In the genomic region with DNA sequence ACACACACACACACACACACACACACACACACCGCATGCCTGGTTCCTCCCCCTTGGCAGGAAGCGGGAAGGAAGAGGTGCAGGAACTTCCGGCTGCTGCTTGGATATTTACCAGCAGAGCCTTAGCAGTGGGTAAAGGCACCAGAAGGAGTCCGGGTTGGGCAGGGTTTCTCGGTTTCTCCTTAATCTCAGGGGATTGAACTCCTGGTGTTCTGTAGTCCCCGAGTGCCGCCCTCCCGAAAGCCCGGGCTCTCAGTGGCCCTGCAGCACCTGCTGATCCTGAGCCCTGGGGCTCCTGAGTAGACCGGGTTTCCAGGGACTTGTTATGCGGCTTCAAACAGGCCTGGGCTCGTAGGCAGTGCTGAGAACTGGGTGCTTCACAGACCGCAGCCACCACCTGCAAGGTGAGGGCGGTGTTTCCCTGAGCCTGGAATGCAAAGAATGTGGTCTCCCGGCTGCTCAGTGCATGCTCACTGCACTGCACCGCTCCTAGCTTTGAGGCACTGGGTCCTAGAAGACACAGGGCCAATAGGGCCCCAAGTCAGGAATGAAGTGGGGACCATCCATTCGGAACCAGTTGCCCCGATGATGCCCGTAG, we compare ENCODE assay signal across 8 mouse cellular contexts. TPM values are rescaled to one million over a fixed set of nuclear protein-coding genes. Genes with fewer than 3 reads are reported as not detected.
A peak's percentile ranks its signal among the peaks of the same experiment; 100 is the strongest.
DNase-seq lines count a peak whose midpoint lies in the region; ATAC-seq and TF ChIP-seq lines count a peak whose summit lies in the region.

A gene (minus strand): TSS at position 41 of the 598 bp plus-strand sequence.

- H3K36me3 ChIP-seq in liver, adult 2 months (ENCODE audit: control insufficient read depth, insufficient read depth, low read length): no peaks in the 10 kb centered on the region
- no peaks in the 10 kb centered on the region for H3K36me3 ChIP-seq in intestine, embryonic 16.5 days (ENCODE audit: control insufficient read depth, insufficient read depth, low read length)
- no peaks in the 10 kb centered on the region for H3K36me3 ChIP-seq in liver, embryonic 15.5 days (replicated peaks)

- no peaks in the 10 kb centered on the region for H3K27me3 ChIP-seq in liver, adult 2 months (ENCODE audit: control insufficient read depth, insufficient read depth, low read length)
- H3K27me3 ChIP-seq in intestine, embryonic 16.5 days (replicated peaks; ENCODE audit: control insufficient read depth, insufficient read depth, low read length): no peaks in the 10 kb centered on the region
- no peaks in the 10 kb centered on the region for H3K27me3 ChIP-seq in liver, embryonic 15.5 days

- no peaks in the 10 kb centered on the region for H3K79me2 ChIP-seq in liver, adult 2 months (ENCODE audit: control insufficient read depth, insufficient read depth, low read length)

- 0 out of 2 replicates have a peak, but pooled peaks cover 3% of the 10 kb centered on the region for H3K4me1 ChIP-seq in liver, adult 2 months (ENCODE audit: control insufficient read depth, insufficient read depth, low read length)
- no peaks in the 10 kb centered on the region for H3K4me1 ChIP-seq in intestine, embryonic 16.5 days (ENCODE audit: control insufficient read depth, insufficient read depth, low read length)
- H3K4me1 ChIP-seq in liver, embryonic 15.5 days (replicated peaks): no peaks in the 10 kb centered on the region

- no peaks in the 10 kb centered on the region for H3K9me3 ChIP-seq in intestine, embryonic 16.5 days (ENCODE audit: control insufficient read depth, low read length)
- H3K9me3 ChIP-seq in liver, embryonic 15.5 days (replicated peaks): no peaks in the 10 kb centered on the region

- no peak for TF ChIP-seq CTCF in liver, adult 2 months (IDR thresholded peaks at IDR 0.05; ENCODE audit: low read depth, low read length)

- H3K4me2 ChIP-seq in intestine, embryonic 16.5 days (ENCODE audit: low read depth, low read length): peak within 1 kb of the TSS; percentile 63
- H3K4me2 ChIP-seq in liver, embryonic 15.5 days: peak within 1 kb of the TSS; percentile 68

- peak; percentile 89 for ATAC-seq in intestine, embryonic 16.5 days
- peak; percentile 70 for ATAC-seq in liver, embryonic 15.5 days (ENCODE audit: insufficient read depth)
- ATAC-seq in neutrophil, adult 5-6 weeks (ENCODE audit: extremely low read depth, insufficient number of reproducible peaks, low FRiP score, poor library complexity, severe bottlenecking): peak; percentile 20; the same call in 1 of the 2 replicates

- H3K9ac ChIP-seq in liver, adult 2 months (ENCODE audit: low read depth, low read length): peak within 1 kb of the TSS; percentile 63
- peak within 1 kb of the TSS; percentile 71 for H3K9ac ChIP-seq in intestine, embryonic 16.5 days (ENCODE audit: low read depth, low read length)
- H3K9ac ChIP-seq in liver, embryonic 15.5 days: peak within 1 kb of the TSS; percentile 32

- H3K27ac ChIP-seq in liver, adult 2 months (replicated peaks; ENCODE audit: insufficient read depth, low read depth, low read length): peak within 1 kb of the TSS; percentile 17
- H3K27ac ChIP-seq in intestine, embryonic 16.5 days (ENCODE audit: low read length): peak within 1 kb of the TSS; percentile 80
- H3K27ac ChIP-seq in liver, embryonic 15.5 days (replicated peaks): no peak within 1 kb of the TSS

- peak within 1 kb of the TSS; percentile 77 for H3K4me3 ChIP-seq in liver, adult 2 months (ENCODE audit: insufficient read depth, low read depth, low read length)
- H3K4me3 ChIP-seq in intestine, embryonic 16.5 days (ENCODE audit: low read length): peak within 1 kb of the TSS; percentile 66
- H3K4me3 ChIP-seq in liver, embryonic 15.5 days (replicated peaks): peak within 1 kb of the TSS; percentile 62

- WGBS in liver, adult 2 months: 10% methylated on average over 18 of the region's 19 CpGs
- WGBS in intestine, embryonic 16.5 days: 26% methylated on average over 17 of the region's 19 CpGs
- WGBS in liver, embryonic 15.5 days (ENCODE audit: insufficient replicate concordance): 22% methylated on average over 19 of the region's 19 CpGs

- TF ChIP-seq POLR2A in liver, adult 2 months (IDR thresholded peaks at IDR 0.05; ENCODE audit: extremely low read depth, insufficient read depth, low read length): no peak

- peak; percentile 39 for DNase-seq in liver, adult 2 months (ENCODE audit: extremely low read depth, low read depth, low spot score)
- no peak for DNase-seq in liver
- no peak for DNase-seq in adrenal gland, postnatal 36 days
- DNase-seq in frontal cortex, adult 2 months (ENCODE audit: extremely low spot score in 1 of 2, low spot score in 1 of 2): peak in 1 of 2 experiments; percentile 43
- no peak for DNase-seq in right cerebral cortex, postnatal 4 days

RNA-seq across cellular contexts. Expression of the gene that starts here (rescaled TPM):
- total RNA-seq in liver, adult 2 months (2014; rRNA removed): 2.2 and 3.2 TPM in 2 replicates
- polyA plus RNA-seq in liver, adult 2 months (2012; rRNA removed): 0.90 and 1.3 TPM in 2 replicates
- total RNA-seq in adrenal gland, postnatal 36 days (2021): 10 to 100 TPM; 15.3 to 19.0 TPM
- polyA plus RNA-seq in frontal cortex, adult 2 months (2012; rRNA removed): 10.5 and 10.9 TPM in 2 replicates
- 8.4 and 8.5 TPM in 2 replicates for polyA plus RNA-seq in intestine, embryonic 16.5 days (2015; fragmentation: Nextera tagmentation; extraction: Ambion mirVana)
- 1.8 and 2.0 TPM in 2 replicates for polyA plus RNA-seq in liver, embryonic 15.5 days (2015; fragmentation: Nextera tagmentation; extraction: Ambion mirVana)
- total RNA-seq in neutrophil, adult 5-6 weeks (2017): 22.0 and 22.6 TPM in 2 replicates

Comparison
In these comparisons a context has a peak if more than half of its experiments do, and no peak if none do; other contexts are left out.
1. ATAC-seq: peak in every context shown above with its lines; median percentile 89 in intestine, embryonic 16.5 days; 70 in liver, embryonic 15.5 days; 20 in neutrophil, adult 5-6 weeks.